Mouse (Mus musculus) embryonic stem cell, embryonic (primary cell): ENCODE results near the gene Gtf3a.

Experiments
- CTCF ChIA-PET, 4 experiments: fragments of 300-600 bp in 2 of 4; fragments of 350-600 bp in 2 of 4; sonication (Branson Sonifier 250); formaldehyde crosslinking; loops; one replicate each; lab custom pipeline; 2022; ENCODE audit warnings: inconsistent platforms in 2 of 4; lab: Charles Lee
- POLR2A ChIA-PET, 4 experiments: fragments of 300-600 bp in 2 of 4; fragments of 350-600 bp in 2 of 4; sonication (Branson Sonifier 250); formaldehyde crosslinking; loops; one replicate each; lab custom pipeline; 2022; ENCODE audit warnings: antibody characterized with exemption in 4 of 4, inconsistent platforms in 1 of 4; lab: Charles Lee

Gene Gtf3a

DNA sequence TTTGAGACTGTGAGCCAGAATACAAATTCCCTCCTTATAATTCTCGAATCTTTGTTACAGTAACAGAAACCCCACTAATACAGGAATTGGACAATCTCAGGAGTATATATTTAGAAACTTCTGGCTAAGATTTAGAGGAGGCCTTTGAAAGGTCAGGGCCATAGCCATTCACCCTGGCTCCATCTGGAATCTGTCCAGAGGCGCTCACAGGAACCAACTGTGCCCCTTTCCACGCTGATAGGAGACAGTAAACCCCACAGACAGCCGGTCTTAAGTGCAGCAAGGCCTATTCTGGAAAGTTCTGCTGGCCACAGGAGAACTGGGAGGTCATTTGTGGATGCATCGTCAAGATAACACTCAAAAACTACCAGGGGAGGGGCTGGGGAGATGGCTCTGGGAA lies 40.6 kb downstream of the Gtf3a start:
- CTCF ChIA-PET: interaction anchor here in 1 of 4 experiments (0.6 kb wide), 1 partner anchor 72 kb away, joined by 3 read pairs; no protein-coding TSS in a partner anchor
- POLR2A ChIA-PET: interaction anchor here in 1 of 4 experiments (0.8 kb wide), 1 partner anchor 32 kb away, joined by 3 read pairs; no protein-coding TSS in a partner anchor

DNA sequence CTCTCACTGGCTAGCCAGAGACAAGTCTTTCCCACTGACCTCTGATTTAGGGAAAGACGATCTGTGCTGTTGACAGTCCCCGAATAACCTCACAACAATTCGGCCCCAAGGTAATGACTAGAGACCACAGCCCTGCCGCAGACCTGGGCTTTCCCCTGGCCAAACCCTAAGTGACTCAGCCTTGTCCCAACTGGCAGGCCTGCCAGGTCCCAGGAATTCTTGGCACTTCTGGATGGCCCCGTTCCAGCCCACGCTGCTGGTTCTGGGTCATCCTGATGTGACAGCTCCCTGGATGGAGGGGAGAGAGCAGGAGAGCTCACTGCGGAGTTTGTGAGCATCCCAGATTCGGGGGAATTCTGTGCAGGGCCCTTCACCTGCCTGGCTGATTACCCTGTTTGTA lies 45.1 kb downstream of the Gtf3a start:
- ChIA-PET POLR2A (interaction anchor here in 1 of 4 experiments (1.6 kb wide), 1 partner anchor 15 kb away, joined by 4 read pairs; no protein-coding TSS in a partner anchor), CTCF (interaction anchor here in 2 of 4 experiments (0.6 to 1.9 kb wide), 3 partner anchors 10 to 296 kb away, joined by 3 to 6 read pairs (median 5); no protein-coding TSS in a partner anchor)

DNA sequence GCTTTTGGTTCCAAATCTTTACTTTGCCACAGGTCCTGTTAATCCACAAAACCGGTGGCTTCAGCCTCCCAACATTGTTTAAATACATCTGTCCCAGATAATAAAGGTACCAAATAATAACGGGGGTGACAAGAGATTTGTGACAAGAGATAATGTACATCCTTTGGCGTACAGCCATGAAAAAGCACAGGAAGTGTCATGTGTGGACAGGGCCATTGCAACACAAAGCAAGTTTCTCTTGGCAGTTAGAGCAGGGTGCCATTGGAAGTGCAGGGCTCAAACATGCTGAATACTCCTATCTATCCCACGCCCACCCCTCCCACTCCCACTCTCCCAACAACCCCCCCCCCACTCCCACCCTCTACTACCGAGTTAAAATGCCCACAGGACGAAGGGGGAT lies 46.5 kb downstream of the Gtf3a start:
- ChIA-PET POLR2A (no interaction called here), CTCF (no interaction called here)

DNA sequence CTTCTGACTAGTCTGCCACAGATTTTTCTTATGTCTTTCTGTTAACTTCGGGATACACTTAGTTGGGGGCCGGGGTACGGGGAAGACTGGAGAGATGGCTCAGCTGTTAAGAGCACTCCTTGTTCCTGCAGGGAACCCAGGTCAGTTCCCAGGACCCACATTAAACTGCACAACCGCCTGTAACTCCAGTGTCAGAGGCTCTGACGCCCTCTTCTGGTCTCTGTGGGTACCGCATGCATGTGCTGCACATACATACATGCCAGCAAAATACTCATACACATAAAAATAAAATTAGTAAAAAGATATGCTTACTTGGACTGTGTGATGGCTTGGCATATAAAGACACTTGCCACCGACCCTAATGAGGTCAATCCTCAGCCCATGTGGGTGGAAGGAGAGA lies 48.4 kb downstream of the Gtf3a start:
- CTCF ChIA-PET: no interaction called here
- POLR2A ChIA-PET: no interaction called here

DNA sequence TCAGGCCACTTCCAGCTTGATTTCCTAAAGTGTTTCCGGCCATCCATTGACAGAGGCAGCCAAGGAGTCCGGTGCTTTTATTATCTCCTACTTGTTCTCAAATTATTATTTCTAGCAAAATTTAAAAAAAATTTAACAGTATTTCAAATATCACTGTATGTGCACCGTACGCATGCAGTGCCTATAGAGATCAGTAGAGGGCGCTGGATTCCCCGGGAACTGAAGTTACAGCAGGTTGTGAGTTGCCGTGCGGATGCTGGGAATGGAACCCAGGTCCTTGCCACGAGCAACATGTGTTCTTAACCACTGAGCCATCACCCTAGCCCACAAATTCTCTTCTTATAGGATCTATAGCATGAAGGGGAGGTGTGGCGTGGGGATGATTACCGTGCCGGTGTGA lies 50.3 kb downstream of the Gtf3a start:
- CTCF ChIA-PET: no interaction called here
- POLR2A ChIA-PET: interaction anchor here in 1 of 4 experiments (1.1 kb wide), 1 partner anchor 26 kb away, joined by 3 read pairs; no protein-coding TSS in a partner anchor

DNA sequence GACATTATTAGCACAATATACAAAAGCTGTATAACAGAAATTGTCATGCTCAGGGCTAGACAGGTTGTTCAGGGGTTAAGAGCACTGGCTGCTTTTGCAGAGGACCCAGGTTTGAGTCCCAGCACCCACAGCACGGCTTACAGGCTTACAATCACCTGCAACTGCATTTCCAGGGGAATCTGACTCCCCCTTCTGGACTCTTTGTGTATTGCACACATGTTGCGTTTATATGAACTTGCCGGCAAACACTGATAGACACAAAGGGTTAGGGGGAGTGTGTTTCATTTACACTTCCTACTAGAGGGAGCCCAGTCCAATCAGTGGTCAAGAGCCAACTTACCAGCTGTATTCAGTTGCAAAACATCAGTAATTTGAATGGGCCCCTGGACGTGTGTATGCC lies 52.9 kb downstream of the Gtf3a start:
- POLR2A ChIA-PET: interaction anchor here in 1 of 4 experiments (0.6 kb wide), 1 partner anchor 87 kb away, joined by 3 read pairs; no protein-coding TSS in a partner anchor

DNA sequence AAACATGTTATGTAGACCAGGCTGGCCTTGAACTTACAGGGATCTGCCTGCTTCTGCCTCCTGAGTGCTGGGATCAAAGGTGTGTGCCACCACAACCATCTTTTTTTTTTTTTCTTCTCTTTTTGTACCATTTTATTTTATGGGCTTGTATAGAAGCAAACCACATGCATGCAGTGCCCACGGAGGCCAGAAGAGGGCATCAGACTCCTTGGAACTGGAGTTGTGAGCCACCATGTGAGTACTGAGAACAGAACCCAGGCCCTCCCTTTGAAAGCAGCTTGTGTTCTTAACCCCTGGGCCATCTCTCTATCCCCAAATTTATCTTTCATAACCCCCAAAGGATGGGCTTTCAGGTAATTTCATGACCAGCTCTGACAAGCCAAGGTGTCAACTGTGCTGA lies 54.8 kb downstream of the Gtf3a start:
- CTCF ChIA-PET: interaction anchor here (0.7 to 2.2 kb wide), 5 partner anchors 9 to 349 kb away, joined by 3 to 8 read pairs (median 3); no protein-coding TSS in a partner anchor

More for the DNA sequence above, 52.9 kb downstream of the Gtf3a start:
- CTCF ChIA-PET: interaction anchor here in 2 of 4 experiments (0.9 to 1.1 kb wide), 3 partner anchors 15 to 95 kb away, joined by 3 read pairs; no protein-coding TSS in a partner anchor

More for the DNA sequence above, 54.8 kb downstream of the Gtf3a start:
- POLR2A ChIA-PET: interaction anchor here in 1 of 4 experiments (0.6 kb wide), 1 partner anchor 64 kb away, joined by 3 read pairs; no protein-coding TSS in a partner anchor
